Mouse (Mus musculus) heart, postnatal 36 days (tissue): ENCODE measurements at regions not wholly inside any gene's neighbourhood (a gene's known extent, or its start where the extent isn't known, plus 50 kb on each side); places are given as distances from the start of the nearest gene placed in this dataset.

Source experiments
- DNase-seq, 2 experiments: peaks; one replicate each; pipeline ENCODE4 v3.0.0; 2021 to 2022
- intact Hi-C: fragments of 180-260 bp; cut with DNase I; formaldehyde crosslinking; loops from one replicate; pipeline ENCODE4 v1.15.1; 2025

- intact Hi-C loops, result no loop called here
- no peak for DNase-seq
Observed at GRCm38 (mm10) chr3:130978986-130979642, 131.2 kb upstream of the Lef1 start.

DNA sequence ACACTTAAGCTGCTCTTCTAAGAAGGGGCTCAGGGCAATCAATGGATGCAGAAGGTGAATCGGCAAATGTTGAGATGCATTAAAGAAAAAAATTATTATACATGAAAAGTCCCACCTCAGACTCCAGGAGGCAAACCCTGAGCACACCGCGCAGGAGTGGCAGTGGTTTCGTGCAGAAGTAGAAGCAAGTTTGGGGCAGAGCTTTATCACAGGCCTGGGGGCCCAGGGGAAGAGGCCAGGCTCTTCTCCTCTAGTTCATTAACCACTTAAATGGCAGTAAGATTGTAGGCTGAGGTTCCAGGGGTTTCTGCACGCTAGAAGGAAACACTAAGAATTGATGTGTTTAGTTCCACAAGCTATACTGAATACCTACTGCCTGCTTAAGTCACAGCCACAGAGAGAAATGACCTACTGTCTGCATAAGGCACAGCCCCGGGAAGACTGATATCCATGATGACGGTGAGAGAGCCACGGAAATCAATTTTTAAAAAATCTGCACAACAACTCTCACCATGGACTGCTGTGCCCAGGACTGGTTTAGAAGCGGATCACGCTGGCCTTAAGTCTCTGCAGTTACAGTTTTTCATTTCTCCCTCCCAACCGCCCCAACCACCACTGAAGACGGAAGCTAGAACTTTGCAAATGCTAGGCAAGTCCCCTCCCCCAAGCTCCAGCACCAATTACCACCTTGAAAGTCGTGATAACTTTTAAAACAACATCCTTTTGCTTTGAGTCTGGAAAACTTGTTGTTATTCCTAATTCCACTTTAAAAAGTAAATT, 132.2 kb upstream of the Lef1 start:
- intact Hi-C loops, result no loop called here
- DNase-seq, result no peak

DNA sequence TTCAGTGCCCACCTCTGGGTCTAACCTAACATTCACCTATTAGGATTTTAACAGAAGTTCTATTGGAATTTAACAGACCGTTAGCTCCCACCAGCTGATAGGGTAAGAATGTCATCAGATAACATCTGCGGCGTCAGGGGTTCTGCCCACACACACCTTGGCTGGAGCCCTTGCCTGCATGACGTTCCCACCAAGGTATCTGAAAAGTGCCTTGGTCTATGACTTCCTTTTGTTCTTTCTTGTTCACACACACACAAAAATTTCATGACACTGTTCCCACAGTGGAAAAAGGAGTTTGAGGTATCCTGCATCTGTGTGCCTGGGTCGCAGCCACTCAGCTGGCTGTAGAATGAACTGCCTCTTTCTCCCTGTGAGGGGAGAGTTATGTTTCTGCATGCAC, 134.1 kb upstream of the Lef1 start:
- intact Hi-C loops, result no loop called here
- no peak for DNase-seq

- DNase-seq, result no peak
- intact Hi-C loops, result no loop called here
Observed at GRCm38 (mm10) chr3:130975291-130975690, 135.0 kb upstream of the Lef1 start.

DNA sequence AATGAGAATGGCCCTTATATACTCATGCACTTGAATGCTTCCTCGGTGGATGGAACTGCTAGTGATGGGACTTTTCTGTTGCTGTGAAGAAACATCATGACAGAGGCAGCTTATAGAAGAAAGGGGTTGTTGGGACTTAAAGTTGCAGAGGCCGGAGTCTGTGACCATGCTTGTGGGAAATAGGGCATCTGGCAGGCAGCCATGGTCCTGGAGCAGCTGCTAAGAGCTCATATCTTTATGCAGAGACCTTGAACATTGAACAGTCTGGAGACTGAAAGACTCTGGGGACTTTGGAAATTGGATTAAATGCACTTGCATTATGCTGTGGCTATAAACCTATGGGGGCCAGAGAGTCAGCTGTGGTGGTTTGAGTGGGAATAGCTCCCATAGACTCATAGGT, 138.1 kb upstream of the Lef1 start:
- intact Hi-C loops, result no loop called here
- DNase-seq, result no peak

GRCm38 (mm10) chr3:130965275-130965674, 145.0 kb upstream of the Lef1 start:
- intact Hi-C loops, result no loop called here
- no peak for DNase-seq

DNA sequence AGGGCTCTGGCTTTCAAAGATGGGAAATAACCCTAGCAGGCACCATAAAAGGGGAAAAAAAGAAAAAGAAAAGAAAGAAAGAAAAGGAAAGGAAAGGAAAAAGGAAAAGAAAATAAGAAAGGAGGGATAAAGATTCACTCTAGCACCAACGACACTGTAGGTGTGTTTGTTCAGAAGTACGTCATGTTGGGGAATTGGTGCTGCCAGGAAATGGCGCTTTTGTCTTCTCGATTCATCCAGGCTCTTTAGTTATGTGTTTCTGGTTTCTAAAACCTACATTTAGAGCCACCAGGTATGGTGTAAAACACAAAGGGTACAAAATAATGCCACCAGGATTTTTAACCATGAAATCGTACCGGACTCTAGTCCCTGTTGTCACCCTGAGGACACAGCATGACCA, 146.2 kb upstream of the Lef1 start:
- no peak for DNase-seq
- intact Hi-C loops, result no loop called here

DNA sequence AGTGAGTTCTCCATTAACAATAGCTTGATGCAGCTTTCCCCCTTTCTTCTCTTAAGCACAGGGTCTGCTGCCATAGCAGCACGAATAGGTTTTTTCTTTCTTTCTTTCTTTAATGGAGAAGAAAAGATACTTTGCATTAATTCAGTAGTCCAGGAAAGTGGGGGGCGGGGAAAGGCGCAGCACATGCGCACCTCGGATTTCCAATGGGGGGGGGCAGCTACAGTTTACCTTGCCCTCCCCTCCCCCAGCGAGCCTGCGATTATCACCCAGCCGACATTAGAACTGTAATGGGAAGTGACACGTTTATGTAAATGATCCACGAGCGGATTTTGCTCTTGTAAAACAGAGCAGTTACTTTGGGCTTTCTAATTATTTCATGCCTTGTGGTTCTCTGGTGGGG, 146.6 kb upstream of the Lef1 start:
- intact Hi-C loops, result no loop called here
- no peak for DNase-seq

DNA sequence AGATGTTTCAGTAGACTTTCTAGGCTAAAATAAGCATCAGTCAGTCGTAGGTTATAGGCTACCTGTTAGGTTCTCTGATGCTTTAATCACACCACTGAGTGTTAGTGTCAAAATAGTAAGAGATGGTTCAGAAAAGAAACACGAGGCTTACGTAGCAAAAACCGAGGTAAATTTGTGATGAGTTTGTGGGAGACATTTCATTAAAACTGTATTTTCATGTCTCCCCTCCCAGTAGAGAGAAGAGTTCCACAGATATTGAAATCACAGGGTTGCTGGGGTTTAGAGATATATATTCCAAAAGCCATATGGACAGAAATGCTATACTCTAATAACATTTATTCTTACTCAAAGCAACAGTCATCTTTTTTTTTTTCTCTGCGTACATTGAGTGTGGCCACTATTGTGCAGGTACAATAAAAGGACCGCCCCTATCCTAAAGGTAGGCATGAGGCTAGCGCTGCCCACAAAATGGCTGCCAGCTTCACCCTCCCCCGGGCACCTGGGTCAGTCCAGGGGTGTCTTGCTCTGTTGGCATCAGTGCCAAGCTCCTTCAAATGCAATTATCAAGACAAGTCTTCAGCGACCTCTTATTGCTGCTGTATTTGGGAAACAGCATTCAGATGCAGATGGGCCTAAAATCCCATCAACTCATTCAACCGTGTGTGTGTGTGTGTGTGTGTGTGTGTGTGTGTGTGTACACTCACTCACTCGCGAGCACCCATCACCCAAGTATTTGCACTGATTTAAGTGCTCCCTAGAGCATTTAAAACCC, 147.4 kb upstream of the Lef1 start:
- intact Hi-C loops, result no loop called here
- no peak for DNase-seq

DNA sequence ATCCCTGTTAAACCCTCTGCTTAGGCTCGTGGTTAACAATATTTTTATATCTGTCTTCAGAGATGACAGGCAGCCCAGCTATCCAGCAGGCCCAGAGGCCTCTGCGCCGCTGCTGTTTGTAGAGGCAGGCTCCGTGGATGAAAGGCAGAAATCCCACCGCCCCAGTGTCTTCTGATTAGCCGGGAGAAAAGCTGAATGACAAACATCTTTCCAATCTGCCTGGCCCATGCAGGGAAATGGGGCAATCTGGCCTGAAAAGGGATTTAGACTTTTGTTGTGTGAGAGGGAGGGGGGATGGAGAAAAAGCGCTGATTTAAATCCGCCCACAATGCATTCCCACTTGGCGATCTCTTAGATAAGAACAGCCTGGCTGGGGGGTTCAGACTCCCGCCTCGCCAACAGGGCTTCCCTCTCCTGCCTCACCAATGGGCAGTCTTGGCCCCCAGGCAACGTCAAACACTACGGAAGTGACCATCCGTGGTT, 148.1 kb upstream of the Lef1 start:
- DNase-seq, result no peak
- intact Hi-C loops, result no loop called here

GRCm38 (mm10) chr3:130961704-130962103, 148.6 kb upstream of the Lef1 start:
- intact Hi-C loops, result no loop called here

GRCm38 (mm10) chr3:130955958-130956357, 154.3 kb upstream of the Lef1 start:
- intact Hi-C loops, result no loop called here
- DNase-seq, result no peak

More at GRCm38 (mm10) chr3:130961704-130962103, 148.6 kb upstream of the Lef1 start:
- DNase-seq, result no peak

DNA sequence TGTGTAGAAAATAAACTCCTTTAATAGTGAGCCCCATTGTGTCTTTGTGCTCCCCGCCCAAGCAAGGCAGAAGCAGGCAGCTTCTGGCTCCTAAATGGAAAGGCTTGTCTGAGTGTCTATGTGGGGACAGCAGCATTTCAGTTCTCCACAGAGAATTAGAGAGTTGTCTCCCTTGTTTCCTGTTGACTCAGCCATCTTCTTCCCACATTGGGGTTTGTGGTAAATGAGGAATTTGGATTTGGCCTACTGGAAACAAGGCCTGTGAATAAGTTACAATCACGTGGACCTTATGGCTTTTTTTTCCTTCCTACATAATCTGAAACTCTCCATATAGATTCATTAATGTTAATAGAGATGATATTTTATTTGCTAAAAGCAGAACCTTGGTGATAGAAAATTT, 158.9 kb upstream of the Lef1 start:
- DNase-seq, result no peak
- intact Hi-C loops, result no loop called here

GRCm38 (mm10) chr3:130950872-130951271, 159.4 kb upstream of the Lef1 start:
- intact Hi-C loops, result no loop called here
- no peak for DNase-seq

DNA sequence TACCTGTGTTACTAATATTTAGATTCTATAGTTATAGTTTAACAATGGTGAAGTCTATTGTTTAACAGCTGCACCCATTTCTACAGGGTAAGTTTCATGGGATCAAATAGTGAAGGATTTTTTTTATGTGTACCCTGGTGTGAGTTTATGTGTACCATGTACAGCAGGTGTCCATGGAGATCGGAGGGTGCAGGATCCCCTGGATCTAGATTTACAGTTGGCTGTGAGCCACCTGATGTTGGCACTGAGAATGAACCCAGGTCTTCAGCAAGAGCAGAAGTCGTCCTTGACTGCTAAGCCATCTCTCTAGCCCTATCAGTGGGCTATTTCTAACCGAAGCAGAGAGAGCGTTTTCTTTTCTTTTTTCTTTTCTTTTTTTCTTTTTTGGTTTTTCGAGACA, 162.4 kb upstream of the Lef1 start:
- intact Hi-C loops, result no loop called here
- no peak for DNase-seq

GRCm38 (mm10) chr3:130947277-130947606, 163.0 kb upstream of the Lef1 start:
- intact Hi-C loops, result no loop called here
- no peak for DNase-seq

GRCm38 (mm10) chr3:130946576-130947276, 163.5 kb upstream of the Lef1 start:
- intact Hi-C loops, result no loop called here
- no peak for DNase-seq

- DNase-seq, result peak; percentile 26 to 34
- intact Hi-C loops, result no loop called here
Observed at GRCm38 (mm10) chr3:130945861-130946449, 164.3 kb upstream of the Lef1 start.

GRCm38 (mm10) chr3:130945396-130945795, 164.9 kb upstream of the Lef1 start:
- intact Hi-C loops, result no loop called here
- DNase-seq, result no peak

- intact Hi-C loops, result no loop called here
Observed at GRCm38 (mm10) chr3:130944241-130944640, 166.0 kb upstream of the Lef1 start.

More at GRCm38 (mm10) chr3:130944241-130944640, 166.0 kb upstream of the Lef1 start:
- DNase-seq, result no peak
